Mouse (Mus musculus) forebrain, postnatal 0 days (tissue): ENCODE results near the gene Epha8. TPM values are rescaled to one million over a fixed set of nuclear protein-coding genes. Genes with fewer than 3 reads are reported as not detected.

ENCODE experiments used
- ATAC-seq: fragments of 200-750 bp; cut with Nextera tagmentation; 2 replicates; pipeline ENCODE4 v1.8.0; 2017; ENCODE audit warnings: mild to moderate bottlenecking, moderate library complexity
- DNase-seq: peaks from one replicate; pipeline ENCODE4 v3.0.0-alpha.2; 2015
- H3K27ac ChIP-seq: fragments of 300-500 bp; sonication (generic); 2 replicates; pipeline ENCODE4 v1.5.1; 2014; ENCODE audit warnings: low read depth, mild to moderate bottlenecking, antibody characterized with exemption, low read length, moderate library complexity, mixed read lengths
- H3K27me3 ChIP-seq: fragments of 300-500 bp; sonication (generic); 2 replicates; pipeline ENCODE4 v1.6.1; 2014; ENCODE audit warnings: mild to moderate bottlenecking, low read length, mixed read lengths; ENCODE audit not compliant: insufficient read depth
- H3K36me3 ChIP-seq: fragments of 300-500 bp; sonication (generic); 2 replicates; pipeline ENCODE4 v1.6.1; 2014; ENCODE audit warnings: mild to moderate bottlenecking, moderate library complexity; ENCODE audit not compliant: insufficient read depth
- H3K4me1 ChIP-seq: fragments of 300-500 bp; sonication (generic); 2 replicates; pipeline ENCODE4 v1.6.1; 2014; ENCODE audit warnings: antibody characterized with exemption; ENCODE audit not compliant: insufficient read depth
- H3K4me2 ChIP-seq: fragments of 300-500 bp; sonication (generic); 2 replicates; pipeline ENCODE4 v1.6.1; 2014; ENCODE audit warnings: low read depth, mild to moderate bottlenecking, moderate library complexity
- H3K4me3 ChIP-seq: fragments of 300-500 bp; sonication (generic); 2 replicates; pipeline ENCODE4 v1.5.1; 2014; ENCODE audit warnings: low read depth, low read length, mixed read lengths
- H3K9ac ChIP-seq: fragments of 300-500 bp; sonication (generic); 2 replicates; pipeline ENCODE4 v1.6.1; 2014; ENCODE audit warnings: mild to moderate bottlenecking
- H3K9me3 ChIP-seq: fragments of 300-500 bp; sonication (generic); 2 replicates; pipeline ENCODE4 v1.6.1; 2016; ENCODE audit warnings: low read length
- CTCF ChIP-seq: sonication (generic); IDR thresholded peaks from 2 replicates; pipeline ENCODE4 v1.5.1; 2016; ENCODE audit warnings: antibody characterized with exemption, control low read depth, low read depth
- WGBS: fragments of 180-500 bp; shearing (Covaris S2); extraction: QIAGEN DNeasy Blood & Tissue Kit; methylation state at CpG from one replicate; pipeline ENCODE4 v1.1.7; 2014; 5-methylcytosine and 5-hydroxymethylcytosine counted together
- polyA plus RNA-seq: library from polyadenylated mRNA; unstranded; fragments of >200 nt; fragmentation: Nextera tagmentation; extraction: Ambion mirVana; gene quantifications from 2 replicates; pipeline ENCODE4 v1.2.1, GENCODE M21; 2015
- total RNA-seq: library from RNA; depleted of rRNA; stranded (reverse); fragments of >200 nt; gene quantifications from 2 replicates; pipeline ENCODE4 v1.2.3, GENCODE M21; 2014

Gene Epha8
- total and polyA plus RNA-seq, 2 experiments from 2014 or later = 9.5 to 23.9 TPM

DNA sequence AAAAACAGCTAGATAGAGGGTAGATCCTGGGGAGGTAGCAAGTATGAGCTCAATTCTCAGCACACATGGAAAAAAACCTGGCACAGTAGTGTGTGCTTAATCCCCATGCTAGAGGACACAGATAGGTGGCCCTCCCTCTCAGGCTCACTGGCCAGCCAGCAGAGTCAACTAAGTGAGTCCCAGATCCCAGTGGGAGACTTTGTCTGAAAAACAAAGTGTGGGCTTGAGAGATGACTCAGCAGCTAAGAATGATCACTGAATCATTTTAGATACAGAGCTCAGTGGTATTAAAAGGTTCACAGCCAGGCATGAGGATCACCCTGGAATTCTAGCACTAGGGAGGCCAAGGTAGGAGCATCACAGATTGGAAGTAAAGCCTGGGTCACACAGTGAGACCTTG, 48.8 kb downstream of the Epha8 start:
- Histone ChIP-seq H3K9me3 (no peaks in the 10 kb centered on the region), H3K4me2 (no peak overlapping the region), H3K27me3 (peaks cover 26% of the 10 kb centered on the region), H3K9ac (no peak overlapping the region), H3K4me3 (no peak overlapping the region), H3K36me3 (no peaks in the 10 kb centered on the region), H3K27ac (no peak overlapping the region), H3K4me1 (peaks cover 4% of the 10 kb centered on the region; the same call in 1 of the 2 replicates)
- DNase-seq = no peak
- ATAC-seq = no peak
- TF ChIP-seq CTCF = no peak

DNA sequence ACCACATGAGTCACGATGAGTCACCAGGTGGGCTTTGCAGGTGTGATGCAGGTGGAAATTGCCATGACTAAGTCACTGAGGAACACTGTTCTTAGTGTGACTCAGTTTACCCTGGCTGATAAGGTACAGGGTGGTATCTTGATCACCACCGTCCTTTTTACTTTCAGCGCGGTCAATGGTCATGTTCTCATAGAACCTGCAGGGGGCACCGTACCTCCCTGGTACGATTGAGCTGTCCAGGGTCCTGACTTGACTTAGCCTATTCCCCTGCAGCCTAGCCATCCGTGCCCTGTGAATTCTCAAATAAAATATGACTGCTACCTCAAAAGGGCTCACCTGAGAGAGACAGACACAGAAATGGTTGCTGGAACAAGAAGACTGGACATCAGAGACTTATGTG, 49.6 kb downstream of the Epha8 start:
- no peak for DNase-seq

DNA sequence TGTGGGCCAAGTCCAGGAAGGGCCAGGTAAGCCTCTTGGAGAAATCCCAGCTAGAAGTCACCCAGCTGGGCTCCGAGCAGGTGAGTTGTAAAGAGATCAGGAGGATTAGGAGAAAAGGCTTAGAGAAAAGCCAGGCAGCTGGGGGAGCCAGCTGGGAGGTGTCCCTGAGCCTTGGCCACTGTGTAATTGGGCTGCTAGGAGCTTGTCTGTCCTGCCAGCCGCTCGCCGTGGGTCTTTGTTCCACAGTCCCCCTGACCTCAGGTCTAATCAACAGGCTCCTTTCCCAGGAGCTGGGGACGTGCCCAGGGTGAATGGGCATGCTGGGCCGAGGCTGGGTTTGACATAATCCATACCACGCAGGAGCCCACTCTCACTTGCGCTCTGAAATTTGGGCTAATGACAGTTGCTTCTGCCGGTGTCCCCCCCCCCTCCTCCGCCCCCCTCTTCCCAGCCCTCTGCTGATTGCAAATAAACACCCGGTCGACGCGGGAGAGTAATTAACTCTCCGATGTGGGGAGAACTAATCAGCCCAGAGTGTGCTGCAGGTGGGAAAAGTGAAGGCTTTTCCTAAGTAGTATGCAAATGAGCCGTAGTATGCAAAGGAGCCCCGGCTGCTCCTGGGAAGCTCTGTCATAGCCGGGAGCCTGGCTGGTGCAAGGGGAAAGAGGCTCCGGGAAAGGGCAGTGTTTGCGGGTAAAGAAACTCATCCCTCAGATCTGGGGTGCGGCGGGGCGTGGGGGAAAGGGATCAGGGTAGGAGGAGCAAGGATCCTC, 51.7 kb downstream of the Epha8 start:
- Histone ChIP-seq H3K27ac (no peak overlapping the region), H3K36me3 (no peaks in the 10 kb centered on the region), H3K4me2 (peak overlapping the region; percentile 21), H3K9me3 (no peaks in the 10 kb centered on the region), H3K4me1 (peaks cover 4% of the 10 kb centered on the region; the same call in 1 of the 2 replicates), H3K27me3 (peaks cover 21% of the 10 kb centered on the region), H3K4me3 (no peak overlapping the region), H3K9ac (no peak overlapping the region)
- WGBS = 4% methylated on average over 23 of the region's 23 CpGs
- DNase-seq (peak; percentile 39), ATAC-seq (peak; percentile 90)
- no peak for TF ChIP-seq CTCF

More for the DNA sequence above, 49.6 kb downstream of the Epha8 start:
- H3K4me1 ChIP-seq = peaks cover 4% of the 10 kb centered on the region; the same call in 1 of the 2 replicates
- no peak overlapping the region for H3K4me2 ChIP-seq
- TF ChIP-seq CTCF = peak; percentile 70
- H3K27me3 ChIP-seq = peaks cover 23% of the 10 kb centered on the region
- ATAC-seq = no peak
- no peak overlapping the region for H3K4me3 ChIP-seq
- no peaks in the 10 kb centered on the region for H3K9me3 ChIP-seq
- H3K27ac ChIP-seq = no peak overlapping the region
- H3K9ac ChIP-seq = no peak overlapping the region
- 14% methylated on average over 7 of the region's 7 CpGs for WGBS
- H3K36me3 ChIP-seq = no peaks in the 10 kb centered on the region

DNA sequence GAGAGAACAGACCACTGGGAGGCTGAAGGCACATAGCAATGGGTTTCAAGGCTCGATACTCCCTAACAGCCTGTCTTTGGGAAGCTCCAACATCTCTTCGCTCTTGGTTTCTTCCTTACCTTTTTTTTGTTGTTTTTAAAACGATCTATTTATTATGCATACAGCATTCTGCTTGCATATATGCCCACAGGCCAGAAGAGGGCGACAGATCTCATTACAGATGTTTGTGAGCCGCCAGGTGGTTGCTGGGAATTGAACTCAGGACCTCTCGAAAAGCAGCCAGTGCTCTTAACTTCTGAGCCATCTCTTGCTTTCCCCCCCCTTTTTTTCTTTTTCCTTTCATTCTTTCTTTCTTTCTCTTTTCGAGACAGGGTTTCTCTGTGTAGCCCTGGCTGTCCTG, 57.5 kb downstream of the Epha8 start:
- Histone ChIP-seq H3K36me3 (no peaks in the 10 kb centered on the region), H3K4me2 (no peak overlapping the region), H3K4me1 (no peaks in the 10 kb centered on the region), H3K4me3 (no peak overlapping the region), H3K27me3 (peaks cover 22% of the 10 kb centered on the region), H3K27ac (no peak overlapping the region), H3K9me3 (no peaks in the 10 kb centered on the region), H3K9ac (no peak overlapping the region)
- peak; percentile 44 for TF ChIP-seq CTCF
- WGBS = 64% methylated on average over 7 of the region's 7 CpGs
- ATAC-seq (no peak), DNase-seq (no peak)

DNA sequence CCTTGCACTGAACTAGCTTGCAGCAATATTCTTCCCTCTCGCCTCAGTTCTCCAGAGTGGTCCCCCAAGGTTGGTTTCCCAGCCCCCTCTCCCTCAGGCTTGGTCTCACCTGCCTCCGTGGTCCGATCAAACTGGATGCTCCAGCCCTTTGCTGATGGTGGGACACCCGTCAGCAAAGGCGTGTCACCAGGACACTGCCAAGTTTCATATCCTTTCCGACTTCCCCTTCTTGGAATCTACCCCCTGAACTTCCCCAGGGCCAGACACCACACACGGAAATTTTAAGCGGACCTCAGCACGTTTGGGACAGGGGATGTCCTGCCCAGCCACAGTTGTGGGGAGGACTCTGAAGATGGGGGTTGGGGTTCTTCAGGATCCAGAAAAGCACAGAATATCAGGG, 58.0 kb downstream of the Epha8 start, which contains the start of gene C1qa:
Gene C1qa (minus strand): TSS at position 167 of the 400 bp plus-strand sequence.
- H3K27ac ChIP-seq = no peak within 1 kb of the TSS
- 76% methylated on average over 9 of the region's 9 CpGs for WGBS
- no peak for DNase-seq
- no peak for TF ChIP-seq CTCF
- H3K36me3 ChIP-seq = no peaks in the 10 kb centered on the region
- H3K4me2 ChIP-seq = no peak within 1 kb of the TSS
- H3K9ac ChIP-seq = no peak within 1 kb of the TSS
- ATAC-seq = no peak
- H3K9me3 ChIP-seq = no peaks in the 10 kb centered on the region
- H3K4me3 ChIP-seq = no peak within 1 kb of the TSS
- no peaks in the 10 kb centered on the region for H3K4me1 ChIP-seq
- H3K27me3 ChIP-seq = peaks cover 22% of the 10 kb centered on the region

DNA sequence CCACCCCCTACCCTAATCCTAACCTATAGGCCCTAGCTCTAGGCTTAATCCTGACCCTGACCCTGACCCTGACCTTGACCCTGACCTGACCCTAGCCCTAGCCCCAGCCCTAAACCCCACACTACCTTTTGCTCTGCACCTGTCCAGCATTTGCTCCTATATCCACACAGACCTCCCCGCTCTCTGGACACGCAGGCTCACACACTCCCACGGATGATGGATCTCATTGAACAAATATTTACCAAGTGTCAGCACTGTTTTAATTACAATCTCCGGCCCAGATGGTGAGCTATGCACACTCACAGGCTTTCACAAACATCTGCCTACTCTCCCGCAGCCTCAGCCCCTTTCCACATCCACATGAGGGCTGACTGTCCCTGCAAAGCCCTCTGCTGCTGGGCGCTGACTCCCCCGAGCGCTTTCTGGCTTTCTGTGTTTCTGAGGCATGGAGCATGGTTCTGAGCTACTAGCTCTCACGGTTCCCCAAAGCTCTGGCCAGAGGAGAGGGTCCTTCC, 58.5 kb downstream of the Epha8 start:
- Histone ChIP-seq H3K27me3 (peaks cover 22% of the 10 kb centered on the region), H3K4me1 (no peaks in the 10 kb centered on the region), H3K4me2 (no peak overlapping the region), H3K27ac (no peak overlapping the region), H3K36me3 (no peaks in the 10 kb centered on the region), H3K9ac (no peak overlapping the region), H3K9me3 (no peaks in the 10 kb centered on the region), H3K4me3 (no peak overlapping the region)
- WGBS = 67% methylated on average over 9 of the region's 9 CpGs
- DNase-seq = no peak
- ATAC-seq = no peak
- TF ChIP-seq CTCF = no peak

DNA sequence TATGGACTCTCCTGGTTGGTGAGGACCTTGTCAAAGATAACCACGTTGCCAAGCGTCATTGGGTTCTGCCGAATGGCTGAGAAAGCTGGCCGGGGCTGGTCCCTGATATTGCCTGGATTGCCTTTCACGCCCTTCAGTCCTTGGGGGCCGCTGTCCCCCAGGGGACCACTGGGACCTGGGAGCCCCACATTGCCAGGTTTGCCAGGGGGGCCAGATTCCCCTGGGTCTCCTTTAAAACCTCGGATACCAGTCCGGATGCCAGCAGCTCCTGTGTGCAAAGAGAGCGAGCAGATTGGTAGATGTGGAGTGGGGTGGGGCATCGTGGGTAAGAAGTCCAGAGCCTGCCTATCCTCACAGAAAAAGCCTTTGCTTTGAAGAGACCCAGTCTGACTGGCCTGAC, 60.2 kb downstream of the Epha8 start:
- no peak for TF ChIP-seq CTCF
- 27% methylated on average over 10 of the region's 10 CpGs for WGBS
- H3K9ac ChIP-seq = no peak overlapping the region

More for the DNA sequence above, 60.2 kb downstream of the Epha8 start:
- Histone ChIP-seq H3K4me3 (no peak overlapping the region), H3K27me3 (peaks cover 22% of the 10 kb centered on the region), H3K36me3 (no peaks in the 10 kb centered on the region), H3K9me3 (no peaks in the 10 kb centered on the region), H3K27ac (no peak overlapping the region), H3K4me1 (no peaks in the 10 kb centered on the region), H3K4me2 (no peak overlapping the region; the same call in 1 of the 2 replicates)
- ATAC-seq = no peak
- no peak for DNase-seq
